Mouse (Mus musculus) C2C12 (cell line): ENCODE measurements at regions not wholly inside any gene's neighbourhood (a gene's known extent, or its start where the extent isn't known, plus 50 kb on each side); places are given as distances from the start of the nearest gene placed in this dataset.

Experiments
- H3K27me3 ChIP-seq: one replicate; pipeline ENCODE4 v1.6.1; 2011; ENCODE audit not compliant: control insufficient read depth, insufficient read depth, insufficient read length
- H3K36me3 ChIP-seq: one replicate; pipeline ENCODE4 v1.6.1; 2011; ENCODE audit not compliant: control insufficient read depth, insufficient read depth
- H3K4me3 ChIP-seq: one replicate; pipeline ENCODE4 v1.5.1; 2011; ENCODE audit warnings: mild to moderate bottlenecking, control low read depth; ENCODE audit not compliant: poor library complexity, insufficient read depth, severe bottlenecking
- H3K79me2 ChIP-seq: one replicate; pipeline ENCODE4 v1.6.1; 2011; ENCODE audit not compliant: control insufficient read depth, insufficient read depth
- H3K79me3 ChIP-seq: one replicate; pipeline ENCODE4 v1.6.1; 2011; ENCODE audit warnings: low read depth, control low read depth
- H3ac ChIP-seq: one replicate; pipeline ENCODE3; 2011; ENCODE audit warnings: low read depth; ENCODE audit not compliant: control insufficient read depth, insufficient read length
- CEBPB ChIP-seq: IDR thresholded peaks from one replicate; pipeline ENCODE4 v1.6.1; 2011; ENCODE audit warnings: low read depth, mild to moderate bottlenecking, control low read depth, moderate library complexity
- CTCF ChIP-seq: IDR thresholded peaks from one replicate; pipeline ENCODE4 v1.5.1; 2011; ENCODE audit not compliant: control insufficient read depth, insufficient read depth, insufficient read length
- FOSL1 ChIP-seq: IDR thresholded peaks from one replicate; pipeline ENCODE4 v1.8.0; 2011; ENCODE audit warnings: mild to moderate bottlenecking, low read length; ENCODE audit not compliant: poor library complexity, insufficient read depth, severe bottlenecking
- MAX ChIP-seq: IDR thresholded peaks from one replicate; pipeline ENCODE4 v1.6.1; 2011; ENCODE audit warnings: mild to moderate bottlenecking, control low read depth
- MYOD1 ChIP-seq: IDR thresholded peaks from one replicate; pipeline ENCODE4 v1.6.1; 2011; ENCODE audit warnings: low read depth; ENCODE audit not compliant: control insufficient read depth, insufficient read length
- MYOG ChIP-seq: IDR thresholded peaks from one replicate; pipeline ENCODE4 v1.6.1; 2011; ENCODE audit not compliant: control insufficient read depth, insufficient read length; ENCODE audit errors: extremely low read depth
- USF1 ChIP-seq: IDR thresholded peaks from one replicate; pipeline ENCODE4 v1.6.1; 2011; ENCODE audit warnings: low read depth, mild to moderate bottlenecking, control low read depth, moderate library complexity

GRCm38 (mm10) chr1:113392962-113393361, 1528.2 kb upstream of the Dsel start:
- H3K27me3 ChIP-seq = no peaks in the 10 kb centered on the region
- H3K36me3 ChIP-seq = no peaks in the 10 kb centered on the region
- no peak for TF ChIP-seq CEBPB
- H3K79me2 ChIP-seq = no peaks in the 10 kb centered on the region
- H3K79me3 ChIP-seq = no peaks in the 10 kb centered on the region
- H3K4me3 ChIP-seq = no peak overlapping the region
- no peak overlapping the region for H3ac ChIP-seq

- Histone ChIP-seq H3K27me3 (no peaks in the 10 kb centered on the region), H3K79me2 (no peaks in the 10 kb centered on the region), H3K4me3 (no peak overlapping the region), H3ac (no peak overlapping the region), H3K36me3 (no peaks in the 10 kb centered on the region), H3K79me3 (no peaks in the 10 kb centered on the region)
- peak; percentile 65 for TF ChIP-seq CEBPB
- no peak for TF ChIP-seq MYOG
- TF ChIP-seq CTCF = no peak
- TF ChIP-seq FOSL1 = peak; percentile 54
These were observed 1525.2 kb upstream of the Dsel start for GRCm38 (mm10) chr1:113389920-113390319.

GRCm38 (mm10) chr1:113384888-113385430, 1520.2 kb upstream of the Dsel start:
- Histone ChIP-seq H3K79me3 (no peaks in the 10 kb centered on the region), H3K79me2 (no peaks in the 10 kb centered on the region), H3ac (no peak overlapping the region), H3K27me3 (no peaks in the 10 kb centered on the region), H3K4me3 (no peak overlapping the region), H3K36me3 (no peaks in the 10 kb centered on the region)
- TF ChIP-seq MAX (no peak), FOSL1 (no peak), CTCF (no peak), USF1 (no peak), MYOD1 (no peak), CEBPB (no peak), MYOG (no peak)

GRCm38 (mm10) chr1:113383717-113384116, 1519.0 kb upstream of the Dsel start:
- H3K79me3 ChIP-seq = no peaks in the 10 kb centered on the region
- TF ChIP-seq MYOG (no peak), USF1 (no peak), CEBPB (no peak), MYOD1 (no peak), MAX (no peak), CTCF (no peak), FOSL1 (no peak)

GRCm38 (mm10) chr1:113372679-113373078, 1508.0 kb upstream of the Dsel start:
- Histone ChIP-seq H3K27me3 (no peaks in the 10 kb centered on the region), H3K4me3 (no peak overlapping the region), H3K36me3 (no peaks in the 10 kb centered on the region), H3ac (no peak overlapping the region), H3K79me2 (no peaks in the 10 kb centered on the region), H3K79me3 (no peaks in the 10 kb centered on the region)
- TF ChIP-seq MYOD1 = no peak
- TF ChIP-seq CTCF = no peak
- TF ChIP-seq MYOG = no peak
- TF ChIP-seq FOSL1 = no peak
- no peak for TF ChIP-seq USF1
- TF ChIP-seq CEBPB = no peak
- no peak for TF ChIP-seq MAX

More at GRCm38 (mm10) chr1:113383717-113384116, 1519.0 kb upstream of the Dsel start:
- no peak overlapping the region for H3K4me3 ChIP-seq
- H3K27me3 ChIP-seq = no peaks in the 10 kb centered on the region
- no peaks in the 10 kb centered on the region for H3K79me2 ChIP-seq
- H3ac ChIP-seq = no peak overlapping the region
- no peaks in the 10 kb centered on the region for H3K36me3 ChIP-seq

GRCm38 (mm10) chr1:113358242-113358641, 1493.5 kb upstream of the Dsel start:
- H3K36me3 ChIP-seq = no peaks in the 10 kb centered on the region
- TF ChIP-seq MYOG (no peak), CEBPB (no peak), USF1 (no peak), CTCF (no peak), FOSL1 (no peak), MAX (no peak), MYOD1 (no peak)
- no peaks in the 10 kb centered on the region for H3K27me3 ChIP-seq
- no peaks in the 10 kb centered on the region for H3K79me2 ChIP-seq
- H3K79me3 ChIP-seq = no peaks in the 10 kb centered on the region
- H3ac ChIP-seq = no peak overlapping the region
- no peak overlapping the region for H3K4me3 ChIP-seq
